Mouse (Mus musculus): ENCODE results near the gene Jpt1. TPM values are rescaled to one million over a fixed set of nuclear protein-coding genes. Genes with fewer than 3 reads are reported as not detected.

Jpt1 gene
- total and polyA plus RNA-seq, 3 experiments = 294 to 479 (median 439) TPM

DNA sequence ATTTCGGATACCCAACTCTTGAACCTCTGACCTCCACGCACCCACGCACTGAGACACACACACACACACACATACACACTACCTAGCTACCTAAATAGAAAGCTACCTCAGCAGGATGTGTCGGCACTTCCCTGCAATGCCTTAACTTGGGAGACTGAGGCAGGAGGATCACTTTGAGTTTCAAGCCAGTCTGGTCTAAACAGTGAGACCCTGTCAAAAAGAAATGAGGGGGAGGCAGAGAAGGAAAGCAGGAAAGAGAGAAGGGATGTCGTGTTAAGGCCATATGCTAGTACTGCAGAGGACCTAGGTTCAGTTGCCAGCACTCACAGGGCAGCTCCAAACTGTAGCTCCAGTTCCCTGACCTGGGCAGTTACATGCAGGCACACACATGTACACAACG lies 834 bp upstream of the Jpt1 start:
- dilution Hi-C loops (cut with MboI; ENCODE audit: extremely low pct_ligation_motif_present, extremely low pct_unique_long_range_greater_than_20kb, low sequenced_read_pairs) = no loop called here
- H3K4me2 ChIP-seq (ENCODE audit: insufficient read depth, low read depth, poor library complexity, severe bottlenecking) = no peak overlapping the region; the same call in 1 of the 2 replicates

DNA sequence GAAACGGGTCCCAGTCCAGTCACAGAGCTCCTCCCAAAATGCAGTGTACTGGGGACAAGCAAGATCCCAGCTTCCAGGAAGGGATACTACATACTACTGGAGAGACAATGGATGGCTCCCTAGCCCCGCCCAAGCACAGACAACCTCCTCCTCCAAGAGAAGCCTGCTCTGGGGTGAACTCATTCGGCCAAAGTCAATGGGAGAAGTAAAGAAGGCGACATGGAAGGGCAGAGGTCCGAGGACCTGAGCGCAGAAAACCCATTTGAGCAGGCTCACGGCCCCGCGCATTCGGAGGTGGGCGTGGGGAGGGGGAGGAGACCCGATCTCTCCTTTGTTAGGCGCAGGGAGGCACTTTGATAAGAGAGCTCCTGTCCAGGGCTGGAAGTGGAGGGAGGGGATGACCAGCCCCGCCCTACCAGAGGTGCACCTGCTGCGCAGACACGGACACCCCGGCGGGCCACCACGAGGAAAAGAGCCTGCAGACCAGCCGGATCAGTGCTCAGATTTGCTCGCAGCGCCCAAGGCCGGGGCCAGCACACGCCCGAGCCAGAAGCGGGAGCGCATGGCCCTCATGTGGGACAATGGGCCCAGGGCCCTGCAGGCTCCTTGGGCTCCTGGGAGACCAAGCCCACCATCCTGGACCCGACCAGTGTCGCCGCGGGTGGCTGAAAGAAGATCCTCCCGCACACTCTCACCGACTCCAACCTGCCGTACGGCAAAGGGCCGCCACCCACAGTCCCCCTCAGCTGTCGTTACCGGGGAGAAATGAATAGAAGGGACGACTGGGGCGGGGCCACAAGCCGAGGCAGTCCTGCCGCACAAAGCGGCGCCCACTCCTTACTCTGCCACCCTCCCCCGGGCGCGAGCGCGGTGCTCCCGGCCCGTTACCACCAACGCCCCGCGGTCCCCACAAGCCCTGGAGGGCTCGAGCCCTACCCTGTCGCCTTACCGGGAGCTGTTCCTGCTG lies 633 bp downstream of the Jpt1 start:
- Histone ChIP-seq H3K36me3 (replicated peaks in 1 of 2; ENCODE audit: control insufficient read depth in 1 of 2, insufficient read depth in 1 of 2, low read length in 1 of 2) (peaks cover 0 to 20% of the 10 kb centered on the region in 2 experiments), H3K79me2 (replicated peaks; ENCODE audit: control insufficient read depth, extremely low read depth, insufficient read depth, poor library complexity, severe bottlenecking) (peaks cover 55% of the 10 kb centered on the region), H3K9me3 (replicated peaks; ENCODE audit: low read length) (no peaks in the 10 kb centered on the region), H3K27me3 (replicated peaks) (no peaks in the 10 kb centered on the region), H3K4me3 (replicated peaks in 1 of 3; ENCODE audit: low read depth in 2 of 3, low read length in 2 of 3, poor library complexity in 1 of 3) (peak overlapping the region; percentile 84 to 96 (median 96)), H3K4me2 (ENCODE audit: insufficient read depth, low read depth, poor library complexity, severe bottlenecking) (peak overlapping the region; percentile 99), H3K9ac (ENCODE audit: insufficient read depth, low read depth) (peak overlapping the region; percentile 90), H3K4me1 (ENCODE audit: control insufficient read depth in 1 of 2, insufficient read depth in 2 of 2) (peaks cover 28 to 58% of the 10 kb centered on the region in 2 experiments), H3K27ac (ENCODE audit: insufficient read depth, low read depth) (peak overlapping the region; percentile 65)
- TF ChIP-seq UBTF (IDR thresholded peaks at IDR 0.05; ENCODE audit: low read depth, low read length) (peak; percentile 82; the same call in 1 of the 2 replicates), GABPA (IDR thresholded peaks at IDR 0.05; ENCODE audit: insufficient replicate concordance, low read depth, low read length) (no peak), NRF1 (IDR thresholded peaks at IDR 0.05; ENCODE audit: low read depth, low read length) (0 out of 2 replicates have a peak, but pooled peaks have one; percentile 33)
- no peak for DNase-seq (ENCODE audit: extremely low read depth)
- dilution Hi-C loops (cut with MboI; ENCODE audit: extremely low pct_ligation_motif_present, extremely low pct_unique_long_range_greater_than_20kb, low sequenced_read_pairs) (no loop called here), in situ Hi-C loops (cut with MboI; ENCODE audit: low pct_ligation_motif_present, low pct_unique_long_range_greater_than_20kb, low sequenced_read_pairs) (no loop called here)

More for the DNA sequence above, 834 bp upstream of the Jpt1 start:
- no peak overlapping the region for H3K4me3 ChIP-seq (replicated peaks in 1 of 3; ENCODE audit: low read depth in 2 of 3, low read length in 2 of 3, poor library complexity in 1 of 3)
- H3K9me3 ChIP-seq (replicated peaks; ENCODE audit: low read length) = no peaks in the 10 kb centered on the region
- H3K27ac ChIP-seq (ENCODE audit: insufficient read depth, low read depth) = no peak overlapping the region
- H3K27me3 ChIP-seq (replicated peaks) = no peaks in the 10 kb centered on the region
- peaks cover 20 to 63% of the 10 kb centered on the region in 2 experiments for H3K4me1 ChIP-seq (ENCODE audit: control insufficient read depth in 1 of 2, insufficient read depth in 2 of 2)
- no peak for DNase-seq (ENCODE audit: extremely low read depth)
- peaks cover 41% of the 10 kb centered on the region for H3K79me2 ChIP-seq (replicated peaks; ENCODE audit: control insufficient read depth, extremely low read depth, insufficient read depth, poor library complexity, severe bottlenecking)
- in situ Hi-C loops (cut with MboI; ENCODE audit: low pct_ligation_motif_present, low pct_unique_long_range_greater_than_20kb, low sequenced_read_pairs) = no loop called here
- TF ChIP-seq CHD1 (IDR thresholded peaks at IDR 0.05; ENCODE audit: low read depth, low read length) = 0 out of 2 replicates have a peak, but pooled peaks have one; percentile 15
- no peak for TF ChIP-seq JUN (IDR thresholded peaks at IDR 0.05; ENCODE audit: insufficient read depth, low read depth, low read length)
- no peak overlapping the region; the same call in 1 of the 2 replicates for H3K9ac ChIP-seq (ENCODE audit: insufficient read depth, low read depth)
- peaks cover 0 to 12% of the 10 kb centered on the region in 2 experiments for H3K36me3 ChIP-seq (replicated peaks in 1 of 2; ENCODE audit: control insufficient read depth in 1 of 2, insufficient read depth in 1 of 2, low read length in 1 of 2)

DNA sequence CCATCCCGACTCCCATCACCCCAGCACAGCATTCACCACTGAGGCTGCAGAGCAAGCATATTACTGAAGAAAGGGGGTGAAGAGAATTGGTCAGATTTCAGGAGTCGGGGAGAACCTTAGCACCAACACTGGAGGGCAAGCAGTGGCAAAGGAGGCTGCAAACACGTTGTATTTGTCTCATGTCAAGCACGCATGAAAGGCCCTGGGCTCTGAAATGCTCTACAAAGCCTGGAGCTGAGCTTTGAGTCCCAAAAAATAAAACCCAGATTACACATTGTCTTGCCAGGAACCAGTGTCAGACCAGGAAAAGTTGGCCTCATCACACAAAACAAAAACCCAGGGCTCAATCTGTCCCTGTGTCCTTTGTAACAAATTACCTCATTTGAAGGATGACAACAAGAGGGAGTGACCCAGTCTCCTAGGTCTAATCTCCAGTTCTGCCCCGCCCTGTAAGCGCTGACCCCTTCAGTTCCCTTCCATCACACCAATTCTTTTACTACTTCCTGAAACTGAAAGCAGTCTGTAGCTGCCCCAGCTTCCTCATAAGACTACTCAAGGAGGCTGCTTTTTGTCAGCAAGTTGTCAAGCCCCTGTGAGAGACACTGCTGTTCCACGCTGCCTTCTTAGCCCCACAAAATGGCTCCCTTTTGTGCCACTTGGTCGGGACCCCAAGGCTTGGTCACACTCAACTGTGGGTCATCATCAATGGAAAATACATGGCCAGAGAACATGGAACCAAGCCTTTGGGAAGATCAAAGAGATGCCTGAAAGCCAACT lies 1.6 kb downstream of the Jpt1 start:
- Histone ChIP-seq H3K27ac (ENCODE audit: insufficient read depth, low read depth) (peak overlapping the region; percentile 65), H3K9ac (ENCODE audit: insufficient read depth, low read depth) (peak overlapping the region; percentile 90), H3K9me3 (replicated peaks; ENCODE audit: low read length) (no peaks in the 10 kb centered on the region), H3K79me2 (replicated peaks; ENCODE audit: control insufficient read depth, extremely low read depth, insufficient read depth, poor library complexity, severe bottlenecking) (peaks cover 64% of the 10 kb centered on the region), H3K36me3 (replicated peaks in 1 of 2; ENCODE audit: control insufficient read depth in 1 of 2, insufficient read depth in 1 of 2, low read length in 1 of 2) (peaks cover 0 to 24% of the 10 kb centered on the region in 2 experiments), H3K27me3 (replicated peaks) (no peaks in the 10 kb centered on the region), H3K4me3 (replicated peaks in 1 of 3; ENCODE audit: low read depth in 2 of 3, low read length in 2 of 3, poor library complexity in 1 of 3) (peak overlapping the region; percentile 84 to 96 (median 96)), H3K4me2 (ENCODE audit: insufficient read depth, low read depth, poor library complexity, severe bottlenecking) (peak overlapping the region; percentile 99), H3K4me1 (ENCODE audit: control insufficient read depth in 1 of 2, insufficient read depth in 2 of 2) (peaks cover 31 to 58% of the 10 kb centered on the region in 2 experiments)
- dilution Hi-C loops (cut with MboI; ENCODE audit: extremely low pct_ligation_motif_present, extremely low pct_unique_long_range_greater_than_20kb, low sequenced_read_pairs) = no loop called here
- DNase-seq (ENCODE audit: extremely low read depth) = peak; percentile 81
- peak; percentile 78 for TF ChIP-seq IRF4 (IDR thresholded peaks at IDR 0.05; ENCODE audit: low read depth, low read length)
- TF ChIP-seq TCF12 (IDR thresholded peaks at IDR 0.05; ENCODE audit: low read depth, low read length) = peak; percentile 12; the same call in 1 of the 2 replicates
- TF ChIP-seq EP300 (IDR thresholded peaks at IDR 0.05; ENCODE audit: low read length) = peak; percentile 30; the same call in 1 of the 2 replicates
- peak; percentile 77 for TF ChIP-seq MXI1 (IDR thresholded peaks at IDR 0.05; ENCODE audit: low read depth, low read length)
- TF ChIP-seq TBP (conservative IDR thresholded peaks at IDR 0.05; ENCODE audit: low read depth, low read length) = 0 out of 2 replicates have a peak, but pooled peaks have one; percentile 46
- 0 out of 2 replicates have a peak, but pooled peaks have one; percentile 52 for TF ChIP-seq MAZ (IDR thresholded peaks at IDR 0.05; ENCODE audit: low read depth, low read length)
- TF ChIP-seq ELF1 (IDR thresholded peaks at IDR 0.05; ENCODE audit: low read depth, low read length) = peak; percentile 86
- 0 out of 2 replicates have a peak, but pooled peaks have one; percentile 12 for TF ChIP-seq E2F4 (IDR thresholded peaks at IDR 0.05; ENCODE audit: insufficient replicate concordance, low read depth, low read length)
- TF ChIP-seq POLR2A (IDR thresholded peaks at IDR 0.05; ENCODE audit: low read depth, low read length) = peak; percentile 47; the same call in 1 of the 2 replicates
- TF ChIP-seq MAX (IDR thresholded peaks at IDR 0.05; ENCODE audit: low read length) = no peak
- no peak for TF ChIP-seq CHD2 (IDR thresholded peaks at IDR 0.05; ENCODE audit: low read length)
- no peak for TF ChIP-seq KAT2A (IDR thresholded peaks at IDR 0.05; ENCODE audit: insufficient replicate concordance, low read length)
- TF ChIP-seq MYC (IDR thresholded peaks at IDR 0.05; ENCODE audit: low read depth, low read length) = peak; percentile 85; the same call in 1 of the 2 replicates
- peak; percentile 73; the same call in 1 of the 2 replicates for TF ChIP-seq CHD1 (IDR thresholded peaks at IDR 0.05; ENCODE audit: low read depth, low read length)
- TF ChIP-seq SIN3A (IDR thresholded peaks at IDR 0.05; ENCODE audit: low read length) = peak; percentile 96
- in situ Hi-C loops (cut with MboI; ENCODE audit: low pct_ligation_motif_present, low pct_unique_long_range_greater_than_20kb, low sequenced_read_pairs) = no loop called here
